18 mouse cellular contexts compared by ENCODE assay signal in the genomic region with DNA sequence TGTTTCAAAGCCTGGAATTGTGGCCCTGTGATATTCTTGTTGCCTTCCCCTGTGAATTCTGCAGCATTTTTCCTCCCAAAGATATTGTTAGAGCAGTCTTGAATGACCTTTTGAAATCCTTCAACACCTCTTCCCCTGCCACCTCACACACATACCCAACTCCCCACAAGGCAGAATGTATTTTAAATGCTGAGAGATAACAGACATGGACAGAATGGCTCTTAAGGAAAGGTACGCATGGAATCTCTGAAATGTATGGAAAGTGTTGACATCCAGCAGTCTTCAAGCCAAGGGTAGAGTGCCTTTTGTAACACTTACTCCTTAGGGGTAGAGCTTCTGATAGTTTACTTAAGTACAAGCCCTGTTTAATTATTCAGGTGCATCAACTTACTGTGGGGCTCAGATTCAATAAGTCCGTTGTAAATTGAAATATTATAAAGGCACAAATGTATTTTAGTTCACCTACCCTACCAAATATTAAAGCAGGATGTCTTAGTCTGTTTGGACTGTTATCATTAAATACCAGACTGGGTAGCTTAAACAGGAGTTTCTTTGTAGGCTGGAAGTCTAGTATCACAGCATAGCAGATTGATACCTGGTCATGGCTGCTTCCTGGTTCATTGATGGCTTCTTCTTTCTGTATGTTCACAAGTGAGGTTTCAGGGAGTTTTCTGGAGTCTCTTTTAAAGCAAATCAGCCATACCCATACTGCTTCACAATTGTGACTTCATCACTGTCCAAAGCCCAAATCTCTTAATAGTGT.
DNase-seq lines count a peak whose midpoint lies in the region; ATAC-seq and TF ChIP-seq lines count a peak whose summit lies in the region.
"Had no signal": no experiment of that assay in that cellular context is flagged by ENCODE, and none has a peak within 500 bp of the region (broad histone marks: within the 10 kb centered on the region; RNA-seq: fewer than 3 reads in every experiment).

No protein-coding gene starts in this region.

- peak; percentile 69 for TF ChIP-seq EP300 in lung, postnatal 0 days (IDR thresholded peaks at IDR 0.05)
- peak; percentile 78 for TF ChIP-seq EP300 in heart, postnatal 0 days (IDR thresholded peaks at IDR 0.05; ENCODE audit: low read depth)

- H3K9me3 ChIP-seq in heart, embryonic 12.5 days (replicated peaks): no peaks in the 10 kb centered on the region
- no peaks in the 10 kb centered on the region for H3K9me3 ChIP-seq in lung, postnatal 0 days (ENCODE audit: low read length)
- no peaks in the 10 kb centered on the region for H3K9me3 ChIP-seq in heart, postnatal 0 days (replicated peaks; ENCODE audit: control insufficient read depth, low read length)
- no peaks in the 10 kb centered on the region for H3K9me3 ChIP-seq in midbrain, embryonic 14.5 days (ENCODE audit: control insufficient read depth, low read length)
- H3K9me3 ChIP-seq: embryonic facial prominence, embryonic 12.5 days; forebrain, embryonic 15.5 days; hindbrain, embryonic 12.5 days had no signal

- H3K4me3 ChIP-seq in heart, embryonic 12.5 days: no peak overlapping the region
- no peak overlapping the region for H3K4me3 ChIP-seq in lung, postnatal 0 days (ENCODE audit: low read depth, low read length)
- H3K4me3 ChIP-seq in heart, postnatal 0 days (ENCODE audit: low read depth, low read length): no peak overlapping the region
- H3K4me3 ChIP-seq in midbrain, embryonic 14.5 days (replicated peaks; ENCODE audit: low read depth, low read length): no peak overlapping the region
- H3K4me3 ChIP-seq: embryonic facial prominence, embryonic 12.5 days; forebrain, embryonic 15.5 days; hindbrain, embryonic 12.5 days had no signal

- no peak overlapping the region for H3K9ac ChIP-seq in heart, embryonic 12.5 days
- no peak overlapping the region for H3K9ac ChIP-seq in lung, postnatal 0 days (replicated peaks; ENCODE audit: low read depth)
- H3K9ac ChIP-seq in heart, postnatal 0 days (replicated peaks; ENCODE audit: low read depth, low read length): no peak overlapping the region
- no peak overlapping the region for H3K9ac ChIP-seq in midbrain, embryonic 14.5 days (replicated peaks; ENCODE audit: low read length)
- H3K9ac ChIP-seq: embryonic facial prominence, embryonic 12.5 days; forebrain, embryonic 15.5 days; hindbrain, embryonic 12.5 days had no signal

- H3K4me1 ChIP-seq in heart, embryonic 12.5 days (replicated peaks): peaks cover 28% of the 10 kb centered on the region
- no peaks in the 10 kb centered on the region for H3K4me1 ChIP-seq in lung, postnatal 0 days (ENCODE audit: insufficient read depth, low read depth, low read length)
- no peaks in the 10 kb centered on the region for H3K4me1 ChIP-seq in heart, postnatal 0 days (ENCODE audit: control insufficient read depth, insufficient read depth)
- H3K4me1 ChIP-seq in midbrain, embryonic 14.5 days (ENCODE audit: control insufficient read depth, insufficient read depth, low read length): no peaks in the 10 kb centered on the region
- H3K4me1 ChIP-seq: embryonic facial prominence, embryonic 12.5 days; hindbrain, embryonic 12.5 days had no signal

- H3K4me2 ChIP-seq in heart, embryonic 12.5 days: no peak overlapping the region
- no peak overlapping the region for H3K4me2 ChIP-seq in lung, postnatal 0 days (replicated peaks; ENCODE audit: low read depth, low read length)
- no peak overlapping the region for H3K4me2 ChIP-seq in heart, postnatal 0 days (ENCODE audit: low read depth, low read length)
- H3K4me2 ChIP-seq in midbrain, embryonic 14.5 days (ENCODE audit: low read length): no peak overlapping the region
- H3K4me2 ChIP-seq: embryonic facial prominence, embryonic 12.5 days; forebrain, embryonic 15.5 days; hindbrain, embryonic 12.5 days had no signal

- H3K27ac ChIP-seq in heart, embryonic 12.5 days (ENCODE audit: poor library complexity, severe bottlenecking): peak overlapping the region; percentile 85
- H3K27ac ChIP-seq in lung, postnatal 0 days (ENCODE audit: low read length): no peak overlapping the region
- H3K27ac ChIP-seq in heart, postnatal 0 days (ENCODE audit: low read depth): peak overlapping the region; percentile 81
- H3K27ac ChIP-seq in midbrain, embryonic 14.5 days (replicated peaks; ENCODE audit: low read depth, low read length): no peak overlapping the region
- H3K27ac ChIP-seq: embryonic facial prominence, embryonic 12.5 days; forebrain, embryonic 15.5 days; hindbrain, embryonic 12.5 days had no signal

- no peaks in the 10 kb centered on the region for H3K27me3 ChIP-seq in heart, embryonic 12.5 days (replicated peaks)
- no peaks in the 10 kb centered on the region for H3K27me3 ChIP-seq in lung, postnatal 0 days (replicated peaks; ENCODE audit: insufficient read depth, low read length)
- no peaks in the 10 kb centered on the region for H3K27me3 ChIP-seq in heart, postnatal 0 days (ENCODE audit: control insufficient read depth, insufficient read depth, low read length)
- H3K27me3 ChIP-seq in midbrain, embryonic 14.5 days (ENCODE audit: control insufficient read depth, insufficient read depth, low read length): no peaks in the 10 kb centered on the region
- H3K27me3 ChIP-seq: embryonic facial prominence, embryonic 12.5 days; forebrain, embryonic 15.5 days; hindbrain, embryonic 12.5 days had no signal

- TF ChIP-seq CTCF in lung, postnatal 0 days (IDR thresholded peaks at IDR 0.05): no peak
- TF ChIP-seq CTCF in heart, postnatal 0 days (IDR thresholded peaks at IDR 0.05; ENCODE audit: low read depth): no peak

- no peaks in the 10 kb centered on the region for H3K36me3 ChIP-seq in heart, embryonic 12.5 days
- H3K36me3 ChIP-seq in lung, postnatal 0 days (ENCODE audit: insufficient read depth, low read length): no peaks in the 10 kb centered on the region
- H3K36me3 ChIP-seq in heart, postnatal 0 days (replicated peaks; ENCODE audit: control insufficient read depth, insufficient read depth, low read length): no peaks in the 10 kb centered on the region
- no peaks in the 10 kb centered on the region for H3K36me3 ChIP-seq in midbrain, embryonic 14.5 days (ENCODE audit: control insufficient read depth, insufficient read depth, low read length)
- H3K36me3 ChIP-seq: embryonic facial prominence, embryonic 12.5 days; forebrain, embryonic 15.5 days; hindbrain, embryonic 12.5 days had no signal

- ATAC-seq in heart, embryonic 12.5 days (ENCODE audit: insufficient number of reproducible peaks, low FRiP score): peak; percentile 33; the same call in 1 of the 2 replicates
- ATAC-seq in lung, postnatal 0 days: no peak; the same call in 1 of the 2 replicates
- ATAC-seq in heart, postnatal 0 days (ENCODE audit: insufficient read depth, low read depth): peak; percentile 90
- ATAC-seq in midbrain, embryonic 14.5 days (ENCODE audit: low FRiP score, low TSS enrichment): no peak
- ATAC-seq: forebrain, embryonic 15.5 days; hindbrain, embryonic 16.5 days; inflammation-experienced regulatory T-cells, adult 6 months had no signal

- WGBS in heart, embryonic 12.5 days: 56% methylated on average over 2 of the region's 2 CpGs
- 59% methylated on average over 2 of the region's 2 CpGs for WGBS in lung, postnatal 0 days
- WGBS in heart, postnatal 0 days: 47% methylated on average over 2 of the region's 2 CpGs
- WGBS in midbrain, embryonic 14.5 days: 91% methylated on average over 2 of the region's 2 CpGs

- DNase-seq in heart, postnatal 14 days: no peak
- no peak for DNase-seq in lung, postnatal 0 days (ENCODE audit: low spot score)
- no peak for DNase-seq in lung, postnatal 25 days (ENCODE audit: low spot score)
- DNase-seq in heart, postnatal 0 days (ENCODE audit: low spot score): peak; percentile 61
- DNase-seq in midbrain, embryonic 14.5 days: no peak
- DNase-seq in kidney, postnatal 4 days: no peak
- DNase-seq: adrenal gland, adult 8-10 months; adrenal gland, postnatal 36 days; cerebellum, adult 2 months; cerebellum, postnatal 10 days; gastrocnemius, postnatal 10 days; kidney, adult 11 months had no signal

- intact Hi-C loops in heart, postnatal 14 days (cut with DNase I): no loop called here

Comparison
In these comparisons a context has a peak if more than half of its experiments do, and no peak if none do; other contexts are left out.
1. ATAC-seq: peak in heart, embryonic 12.5 days (single experiment) and heart, postnatal 0 days (single experiment); none in lung, postnatal 0 days (single experiment) and midbrain, embryonic 14.5 days (single experiment).
2. H3K27ac ChIP-seq: peak in heart, embryonic 12.5 days (single experiment) and heart, postnatal 0 days (single experiment); none in lung, postnatal 0 days (single experiment) and midbrain, embryonic 14.5 days (single experiment).